Mouse (Mus musculus): ENCODE measurements at regions not wholly inside any gene's neighbourhood (a gene's known extent, or its start where the extent isn't known, plus 50 kb on each side); places are given as distances from the start of the nearest gene placed in this dataset.

GRCm38 (mm10) chr12:35863141-35863540 is 62.3 kb upstream of the Agr3 start:
- no peak for DNase-seq (ENCODE audit: inconsistent ontology term)

GRCm38 (mm10) chr12:35853159-35853558 is 72.3 kb upstream of the Agr3 start:
- peak; percentile 57 for DNase-seq (ENCODE audit: inconsistent ontology term)

GRCm38 (mm10) chr12:35846905-35847610 is 78.4 kb upstream of the Agr3 start:
- peak; percentile 89 for DNase-seq (ENCODE audit: inconsistent ontology term)

GRCm38 (mm10) chr12:35836946-35837345 is 88.5 kb upstream of the Agr3 start:
- DNase-seq (ENCODE audit: inconsistent ontology term): no peak

GRCm38 (mm10) chr12:35833285-35833684 is 92.1 kb upstream of the Agr3 start:
- DNase-seq (ENCODE audit: inconsistent ontology term): peak; percentile 57

GRCm38 (mm10) chr12:35831922-35832512 is 93.4 kb upstream of the Agr3 start:
- DNase-seq (ENCODE audit: inconsistent ontology term): no peak

GRCm38 (mm10) chr12:35831268-35831667 is 94.2 kb upstream of the Agr3 start:
- peak; percentile 83 for DNase-seq (ENCODE audit: inconsistent ontology term)

- DNase-seq (ENCODE audit: inconsistent ontology term): no peak
Measured at GRCm38 (mm10) chr12:35827797-35828196, 97.6 kb upstream of the Agr3 start.

- no peak for DNase-seq (ENCODE audit: inconsistent ontology term)
Measured at GRCm38 (mm10) chr12:35826990-35827389, 98.4 kb upstream of the Agr3 start.

GRCm38 (mm10) chr12:35824587-35824987 is 100.8 kb upstream of the Agr3 start:
- peak; percentile 48 for DNase-seq (ENCODE audit: inconsistent ontology term)

- no peak for DNase-seq (ENCODE audit: inconsistent ontology term)
Measured at GRCm38 (mm10) chr12:35799261-35799660, 126.2 kb upstream of the Agr3 start.

- no peak for DNase-seq (ENCODE audit: inconsistent ontology term)
Measured at GRCm38 (mm10) chr12:35775396-35775795, 150.0 kb upstream of the Agr3 start.

GRCm38 (mm10) chr12:35770387-35771024 is 154.9 kb upstream of the Agr3 start:
- peak; percentile 48 for DNase-seq (ENCODE audit: inconsistent ontology term)

GRCm38 (mm10) chr12:35758916-35759315 is 166.5 kb upstream of the Agr3 start:
- DNase-seq (ENCODE audit: inconsistent ontology term): no peak

GRCm38 (mm10) chr12:35755159-35755558 is 170.3 kb upstream of the Agr3 start:
- no peak for DNase-seq (ENCODE audit: inconsistent ontology term)

- no peak for DNase-seq (ENCODE audit: inconsistent ontology term)
Measured at GRCm38 (mm10) chr12:35747997-35748396, 177.4 kb upstream of the Agr3 start.

- DNase-seq (ENCODE audit: inconsistent ontology term): no peak
Measured at GRCm38 (mm10) chr12:35746691-35747299, 178.6 kb upstream of the Agr3 start.

- DNase-seq (ENCODE audit: inconsistent ontology term): peak; percentile 84
Measured at GRCm38 (mm10) chr12:35742729-35743128, 182.7 kb upstream of the Agr3 start.

- DNase-seq (ENCODE audit: inconsistent ontology term): peak; percentile 74
Measured at GRCm38 (mm10) chr12:35736427-35736826, 189.0 kb upstream of the Agr3 start.

- no peak for DNase-seq (ENCODE audit: inconsistent ontology term)
Measured at GRCm38 (mm10) chr12:35735002-35735401, 190.4 kb upstream of the Agr3 start.

GRCm38 (mm10) chr12:35734371-35734770 is 191.0 kb upstream of the Agr3 start:
- DNase-seq (ENCODE audit: inconsistent ontology term): peak; percentile 83

GRCm38 (mm10) chr12:35733580-35733979 is 191.8 kb upstream of the Agr3 start:
- no peak for DNase-seq (ENCODE audit: inconsistent ontology term)

GRCm38 (mm10) chr12:35725910-35726309 is 191.1 kb upstream of the Ahr start:
- DNase-seq (ENCODE audit: inconsistent ontology term): no peak
